Mouse (Mus musculus): Measurements from ENCODE around the gene Rit1.
"Not testable (repeated sequence)": the region's sequence is repeated elsewhere in the genome, so short reads cannot be mapped to it uniquely, and the experiment has no call there.

Gene Rit1

DNA sequence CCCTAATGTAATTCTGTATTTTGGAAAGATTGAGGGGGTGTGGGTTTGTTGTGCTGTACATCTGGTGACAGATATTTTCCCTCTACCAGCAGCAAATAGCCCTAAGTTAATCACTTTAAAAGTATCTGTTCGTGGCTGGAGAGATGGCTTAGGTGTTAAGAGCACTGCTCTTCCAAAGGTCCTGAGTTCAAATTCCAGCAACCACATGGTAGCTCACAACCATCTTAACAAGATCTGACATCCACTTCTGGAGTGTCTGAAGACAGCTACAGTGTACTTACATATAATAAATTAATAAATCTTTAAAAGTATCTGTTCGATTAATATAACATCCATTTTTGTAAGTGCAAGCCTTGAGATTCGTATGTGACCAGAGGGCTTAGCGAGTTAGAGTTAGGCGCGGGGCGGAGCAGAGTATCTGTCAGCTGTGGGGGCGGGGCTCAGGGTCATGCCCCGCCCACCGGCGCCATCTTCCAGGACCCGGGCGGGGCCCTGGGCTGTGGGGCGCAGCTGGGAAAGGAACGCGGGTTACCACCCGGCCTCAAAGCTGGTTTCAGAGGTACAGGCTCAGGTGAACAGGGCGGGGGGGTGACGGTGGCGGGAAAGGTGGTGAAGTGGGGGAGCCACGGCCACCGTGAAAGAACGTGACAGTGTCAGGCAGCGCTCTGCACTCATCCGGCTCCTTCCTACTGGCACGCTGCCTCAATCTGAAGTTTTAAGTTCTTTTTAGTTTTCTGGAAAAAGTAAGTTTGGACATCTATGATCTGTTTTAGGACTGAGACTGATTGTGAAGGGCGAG is at the start of gene Rit1:
TSS of gene Rit1 (plus strand) at position 440 of the 799 bp plus-strand sequence.
- DNase-seq: peak; percentile 89 to 90

DNA sequence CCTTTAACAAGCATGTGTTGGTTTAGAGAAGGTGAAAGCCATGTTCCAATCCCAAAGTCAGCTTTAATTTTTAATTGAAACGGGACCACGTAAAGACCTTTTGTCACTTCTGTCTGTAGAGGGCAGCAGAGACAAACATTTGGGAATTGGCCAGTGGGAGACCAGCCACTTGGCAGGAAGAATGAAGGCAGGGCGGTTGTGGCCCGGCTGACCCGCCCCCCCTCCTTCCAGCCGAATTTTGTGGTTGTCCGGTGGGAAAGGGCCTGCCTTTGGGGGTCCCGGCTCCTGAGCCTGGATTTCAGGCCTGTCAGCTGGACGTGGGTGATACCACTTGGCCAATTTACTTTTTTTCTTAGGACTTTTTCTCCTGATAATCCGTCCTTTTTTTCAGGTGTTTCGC is 39.2 kb upstream of the Rit1 start:
- peak; percentile 73 to 81 for DNase-seq

DNA sequence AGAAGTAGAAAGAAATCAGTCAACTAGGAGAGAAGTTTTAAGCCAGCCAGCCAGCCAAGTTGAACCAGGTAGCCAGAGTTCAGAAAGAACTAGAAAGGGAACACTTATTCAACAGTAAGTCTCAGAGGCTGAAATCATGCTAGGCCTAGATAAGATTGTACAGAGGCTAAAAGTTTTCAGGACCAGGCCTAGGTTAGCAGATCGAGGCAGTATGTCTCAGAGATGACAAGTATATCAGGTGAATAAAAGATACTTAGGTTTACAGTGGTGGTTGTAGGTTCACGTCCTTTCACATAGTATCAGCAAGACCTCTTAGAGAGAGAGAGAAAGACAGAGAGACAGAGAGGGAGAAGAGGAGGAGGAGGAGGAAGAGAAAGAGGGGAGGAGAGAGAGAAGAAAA is 32.8 kb upstream of the Rit1 start:
- DNase-seq: no peak

DNA sequence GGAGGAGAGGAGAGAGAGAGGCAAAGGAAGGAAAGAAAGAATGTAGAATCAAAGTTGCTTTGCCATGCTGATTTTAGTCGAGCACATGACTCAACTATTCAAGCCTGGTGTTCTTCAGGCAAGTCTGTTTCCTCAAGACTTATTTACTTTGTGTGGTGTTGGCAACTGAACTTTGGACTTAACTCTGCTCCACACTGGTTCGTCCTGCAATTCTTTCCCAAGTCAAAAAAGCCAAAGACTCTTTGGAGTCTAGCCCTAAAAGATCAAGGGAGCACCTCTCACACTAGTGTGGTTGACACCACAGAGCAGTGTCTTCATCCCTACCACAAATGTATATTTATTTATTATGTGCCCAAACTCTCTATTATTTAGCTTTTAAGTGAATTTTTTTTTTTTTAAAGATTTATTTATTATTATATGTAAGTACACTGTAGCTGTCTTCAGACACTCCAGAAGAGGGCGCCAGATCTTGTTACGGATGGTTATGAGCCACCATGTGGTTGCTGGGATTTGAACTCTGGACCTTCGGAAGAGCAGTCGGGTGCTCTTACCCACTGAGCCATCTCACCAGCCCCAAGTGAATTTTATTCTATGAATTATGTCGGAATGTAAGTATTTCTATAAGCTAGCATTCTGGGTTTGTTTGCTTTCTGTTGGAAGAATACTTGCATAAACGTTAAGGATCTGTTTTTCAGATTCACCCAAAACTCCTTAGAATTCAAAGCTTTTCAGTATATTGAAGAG is 32.2 kb upstream of the Rit1 start:
- DNase-seq: no peak

DNA sequence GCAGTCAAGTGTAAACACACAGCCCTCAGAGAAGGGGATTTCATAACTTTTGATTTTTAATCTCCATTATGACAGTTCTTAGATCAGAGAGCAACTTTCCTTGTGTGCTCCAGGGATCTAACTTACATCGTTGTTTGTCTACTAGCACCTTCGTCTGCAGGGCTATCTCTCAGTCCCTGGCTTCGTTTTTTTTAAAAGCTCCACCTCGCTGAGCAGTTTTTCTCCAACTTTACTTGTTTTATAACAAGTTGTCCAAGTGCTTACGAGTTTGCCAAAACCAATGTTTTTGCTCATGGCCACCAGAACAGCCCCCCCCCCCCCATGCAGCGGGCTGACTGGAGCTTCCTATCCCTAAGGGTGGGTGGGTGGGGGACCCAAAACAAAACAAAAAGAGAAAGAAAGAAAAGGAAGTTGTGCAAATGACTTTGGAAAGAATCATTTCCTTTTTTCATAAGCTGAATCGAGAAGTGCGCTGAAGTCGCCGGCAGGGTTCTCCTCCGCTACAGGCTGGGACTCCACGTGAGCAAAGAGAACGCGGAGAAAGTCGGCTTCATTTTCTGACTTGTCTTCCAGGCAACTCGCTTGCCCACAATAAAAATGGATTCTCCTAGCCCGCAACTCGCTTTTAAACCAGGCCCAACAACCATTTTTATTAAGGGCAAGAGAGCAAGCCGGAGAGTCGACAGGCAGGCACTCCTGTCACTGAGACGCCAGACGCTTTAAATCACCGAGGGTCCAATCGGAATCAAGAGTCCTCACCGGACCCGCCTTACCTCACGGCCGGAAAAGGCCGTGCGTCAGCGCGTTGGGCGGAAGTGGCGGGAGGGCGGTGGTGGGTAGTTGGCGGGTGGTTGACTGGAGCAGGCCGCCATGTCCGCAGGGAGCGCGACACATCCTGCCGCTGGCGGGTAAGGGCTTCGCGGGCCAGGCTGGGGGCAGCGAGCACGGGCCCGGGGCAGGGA is 31.4 kb upstream of the Rit1 start, which contains the start of gene Khdc4:
TSS of gene Khdc4 (plus strand) at position 824 of the 962 bp plus-strand sequence.
- peak; percentile 97 to 99 for DNase-seq

DNA sequence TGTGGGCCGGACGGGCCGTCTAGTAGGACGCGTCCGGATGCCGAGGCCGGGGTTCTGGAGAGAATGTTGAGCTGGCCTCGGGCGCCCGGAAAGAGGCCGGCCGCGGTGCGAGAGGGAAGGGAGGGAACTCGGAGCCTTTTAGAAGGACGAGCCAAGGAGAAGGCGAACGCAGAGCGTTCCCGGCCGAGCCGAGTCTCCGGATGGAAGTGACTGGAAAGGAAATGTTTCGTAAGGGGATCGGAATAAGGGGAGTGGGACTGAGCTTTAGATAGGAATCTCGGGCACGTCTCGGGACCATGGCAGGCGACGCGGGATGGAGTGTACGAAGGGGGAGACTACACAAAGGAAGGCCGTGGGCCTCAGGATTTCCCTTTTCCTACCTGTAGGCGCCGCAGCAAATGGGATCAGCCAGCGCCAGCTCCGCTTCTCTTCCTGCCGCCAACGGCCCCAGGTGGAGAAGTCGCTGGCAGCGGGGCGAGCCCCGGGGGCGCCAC is 30.6 kb upstream of the Rit1 start:
- DNase-seq: peak in 1 of 2 experiments; percentile 65

DNA sequence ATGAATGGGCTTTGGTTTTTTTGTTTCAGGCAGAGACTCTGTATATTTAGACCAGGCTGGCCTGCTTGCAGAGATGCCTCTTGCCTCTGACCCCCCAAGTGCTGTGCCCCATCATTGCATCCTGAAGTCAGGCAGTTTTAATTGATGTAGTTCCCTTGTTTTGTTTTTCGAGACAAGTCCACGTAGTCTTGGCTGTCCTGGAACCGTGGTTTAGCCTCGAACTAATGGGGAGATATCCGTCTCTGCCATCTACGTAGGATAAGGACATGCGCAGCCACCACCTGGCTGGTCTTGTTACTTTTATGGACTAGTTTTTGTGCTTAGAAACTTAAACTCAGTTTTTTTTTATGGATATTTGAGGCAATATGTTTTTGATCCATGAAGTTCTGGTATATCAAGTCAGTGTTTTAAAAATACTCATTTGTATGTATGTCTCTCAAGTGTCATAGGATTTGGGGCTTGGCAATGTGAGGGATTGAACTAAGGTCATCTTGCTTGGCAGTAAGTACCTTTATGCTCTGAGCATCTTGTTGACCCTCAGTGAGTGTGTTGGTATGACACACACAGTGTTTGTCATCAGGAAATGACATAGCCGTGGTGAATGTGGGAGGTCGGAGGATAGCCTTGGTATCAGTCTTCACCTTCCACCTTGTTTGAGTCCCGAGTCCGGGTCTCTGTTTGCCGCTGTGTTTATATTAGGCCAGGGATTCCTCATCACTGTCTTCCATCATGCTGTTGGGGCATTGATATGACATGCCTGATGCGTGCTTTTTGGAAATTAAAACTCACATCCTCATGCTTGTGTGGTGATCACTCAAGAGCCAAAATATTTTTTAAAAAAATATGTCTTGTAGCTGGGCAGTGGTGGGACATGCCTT is 29.7 kb upstream of the Rit1 start:
- no peak for DNase-seq

DNA sequence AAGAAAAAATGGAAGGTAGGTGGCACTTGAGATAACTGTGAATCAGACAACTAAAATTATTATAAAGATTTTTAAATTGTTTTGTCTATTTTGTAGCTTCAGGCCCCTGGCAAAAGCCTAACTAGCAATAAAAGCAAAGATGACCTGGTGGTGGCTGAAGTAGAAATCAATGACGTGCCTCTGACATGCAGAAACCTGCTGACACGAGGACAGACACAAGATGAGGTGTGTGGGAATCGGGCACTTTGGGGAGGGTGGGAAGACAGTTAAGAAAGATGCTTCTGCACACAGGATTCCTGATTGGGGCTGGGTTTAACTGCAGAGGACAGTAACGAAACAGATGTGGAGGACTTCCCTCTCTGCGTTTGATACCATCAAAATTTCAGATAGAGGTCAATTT is 27.6 kb upstream of the Rit1 start:
- DNase-seq: no peak

DNA sequence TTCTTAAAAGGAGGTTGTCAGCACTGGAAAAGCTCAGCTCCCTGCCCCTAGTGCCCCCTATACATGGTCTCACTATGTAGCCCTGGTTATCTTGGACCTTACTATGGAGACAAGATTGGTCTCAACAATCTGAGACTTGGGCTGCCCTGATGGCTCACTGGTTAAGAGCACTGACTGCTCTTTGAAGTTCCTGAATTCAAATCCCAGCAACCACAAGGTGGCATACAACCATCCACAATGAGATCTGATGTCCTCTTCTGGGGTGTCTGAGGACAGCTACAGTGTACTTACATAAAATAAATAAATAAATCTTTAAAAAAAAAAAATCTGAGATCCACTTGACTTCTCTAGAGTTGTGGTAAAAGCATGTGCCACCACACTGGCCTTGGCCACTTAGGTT is 21.1 kb upstream of the Rit1 start:
- DNase-seq: no peak

DNA sequence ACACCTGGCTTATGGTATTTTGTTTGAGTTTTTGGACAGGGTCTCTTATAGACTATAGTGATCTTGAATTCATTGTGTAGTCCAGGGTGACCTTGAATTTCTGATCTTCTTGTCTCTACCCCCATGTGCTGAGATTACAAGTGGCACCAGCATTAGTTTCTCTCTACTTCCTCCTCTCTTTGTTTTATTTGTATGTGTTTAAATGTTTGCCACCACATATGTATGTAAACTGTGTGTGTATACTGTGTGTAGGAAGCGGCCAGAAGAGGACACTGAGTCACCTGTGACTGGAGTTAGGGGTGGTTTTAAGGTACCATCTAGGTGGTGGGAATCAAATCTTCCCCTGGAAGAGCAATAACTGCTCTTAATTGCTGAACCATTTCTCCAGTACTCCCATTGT is 18.6 kb upstream of the Rit1 start:
- no peak for DNase-seq

DNA sequence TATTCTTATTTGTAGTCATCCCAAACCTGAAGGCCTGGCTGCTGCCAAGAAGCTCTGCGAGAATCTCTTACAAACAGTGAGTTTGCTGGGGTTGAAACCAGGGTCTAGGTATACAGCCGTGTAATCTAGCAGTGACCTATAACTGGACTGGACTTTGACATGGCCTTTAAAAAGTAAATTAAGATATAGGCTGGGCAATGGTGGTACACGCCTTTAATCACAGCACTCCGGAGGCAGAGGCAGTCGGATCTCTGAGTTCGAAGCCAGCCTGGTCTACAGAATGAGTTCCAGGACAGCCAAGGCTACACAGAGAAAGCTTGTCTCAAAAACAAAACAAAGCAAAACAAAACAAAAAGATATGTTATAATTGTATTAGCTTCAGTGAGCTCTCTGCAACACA is 17.8 kb upstream of the Rit1 start:
- DNase-seq: no peak

DNA sequence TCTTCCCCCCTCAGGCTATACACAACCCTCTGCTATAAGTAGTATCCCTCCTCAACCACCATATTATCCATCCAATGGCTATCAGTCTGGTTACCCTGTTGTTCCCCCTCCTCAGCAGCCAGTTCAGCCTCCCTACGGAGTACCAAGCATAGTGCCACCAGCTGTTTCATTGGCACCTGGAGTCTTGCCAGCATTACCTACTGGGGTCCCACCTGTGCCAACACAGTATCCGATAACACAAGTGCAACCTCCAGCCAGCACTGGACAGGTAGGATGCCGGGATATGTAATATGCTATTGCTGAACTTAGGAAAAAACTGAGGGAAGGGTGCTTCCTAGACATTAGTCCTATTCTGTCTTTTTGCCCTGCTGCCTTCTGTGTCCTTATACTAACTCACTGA is 16.4 kb upstream of the Rit1 start:
- DNase-seq: no peak

DNA sequence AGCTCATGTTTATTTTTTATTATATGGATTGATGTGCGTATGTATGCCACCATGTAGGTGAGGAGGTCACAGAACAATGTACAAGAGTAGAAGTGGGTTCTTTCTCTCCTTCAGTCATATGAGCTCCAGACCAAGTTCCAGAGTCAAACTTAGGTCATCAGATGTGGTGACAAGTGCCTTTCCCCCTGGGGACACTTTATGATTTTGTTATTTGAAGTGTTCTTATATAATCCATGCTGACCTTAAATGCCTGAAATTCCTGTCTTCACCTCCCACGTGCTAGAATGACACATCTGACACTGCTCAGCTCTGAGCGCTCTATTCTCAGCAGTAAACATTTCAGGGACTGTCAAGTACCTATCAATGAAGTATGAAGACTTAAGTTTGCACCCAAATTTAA is 15.4 kb upstream of the Rit1 start:
- DNase-seq: no peak

DNA sequence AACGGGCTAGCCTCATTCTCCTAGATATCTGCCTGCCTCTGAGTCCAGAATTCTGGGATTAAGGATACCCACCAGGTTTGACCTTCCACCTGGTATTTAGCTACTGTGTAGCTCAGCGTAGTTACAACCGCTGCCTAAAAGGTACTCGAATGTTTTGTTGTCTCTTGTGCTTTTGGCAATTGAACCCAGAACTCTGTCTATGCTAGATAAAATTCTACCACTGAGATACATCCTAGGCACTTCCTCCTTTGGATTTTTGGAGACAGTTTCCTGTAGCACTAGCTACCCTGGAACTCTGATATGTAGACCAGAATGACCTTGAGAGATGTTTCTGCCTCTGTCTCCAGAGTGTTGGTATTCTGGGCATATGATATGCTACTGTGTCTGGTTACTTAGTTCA is 2.9 kb upstream of the Rit1 start:
- DNase-seq: no peak

DNA sequence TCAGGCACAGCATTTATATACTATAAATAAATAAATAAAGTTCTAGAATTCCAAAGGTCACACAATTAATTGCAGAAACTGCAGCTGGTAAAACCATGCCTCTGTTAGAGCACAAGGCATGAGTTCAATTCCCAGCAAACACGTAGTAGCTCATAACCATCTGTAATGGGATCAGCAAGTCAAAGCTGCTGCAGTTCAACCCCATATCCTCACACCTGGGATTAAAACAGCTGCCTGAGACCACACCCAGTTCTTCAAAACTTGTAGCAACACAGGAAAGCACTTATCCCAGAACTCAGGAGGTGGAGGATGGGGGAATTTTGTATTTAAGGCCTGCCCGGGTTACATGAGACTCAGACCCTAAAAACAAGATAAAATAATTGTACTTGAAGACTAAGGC is 1.9 kb upstream of the Rit1 start:
- no peak for DNase-seq

DNA sequence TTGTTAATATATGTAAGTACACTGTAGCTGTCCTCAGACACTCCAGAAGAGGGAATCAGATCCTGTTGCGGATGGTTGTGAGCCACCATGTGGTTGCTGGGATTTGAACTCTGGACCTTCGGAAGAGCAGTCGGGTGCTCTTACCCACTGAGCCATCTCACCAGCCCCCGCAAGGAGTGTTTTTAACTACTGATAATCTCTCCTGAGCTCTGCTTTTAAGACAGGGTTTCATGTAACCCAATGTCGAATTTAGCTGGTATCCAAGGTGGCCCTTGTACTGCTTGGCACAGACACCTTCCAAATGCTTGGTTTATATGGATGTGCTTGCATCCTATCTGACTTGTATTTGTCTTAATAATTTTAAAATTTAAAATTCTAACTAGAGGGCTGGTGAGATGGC is 922 bp upstream of the Rit1 start:
- DNase-seq: not testable (repeated sequence)

DNA sequence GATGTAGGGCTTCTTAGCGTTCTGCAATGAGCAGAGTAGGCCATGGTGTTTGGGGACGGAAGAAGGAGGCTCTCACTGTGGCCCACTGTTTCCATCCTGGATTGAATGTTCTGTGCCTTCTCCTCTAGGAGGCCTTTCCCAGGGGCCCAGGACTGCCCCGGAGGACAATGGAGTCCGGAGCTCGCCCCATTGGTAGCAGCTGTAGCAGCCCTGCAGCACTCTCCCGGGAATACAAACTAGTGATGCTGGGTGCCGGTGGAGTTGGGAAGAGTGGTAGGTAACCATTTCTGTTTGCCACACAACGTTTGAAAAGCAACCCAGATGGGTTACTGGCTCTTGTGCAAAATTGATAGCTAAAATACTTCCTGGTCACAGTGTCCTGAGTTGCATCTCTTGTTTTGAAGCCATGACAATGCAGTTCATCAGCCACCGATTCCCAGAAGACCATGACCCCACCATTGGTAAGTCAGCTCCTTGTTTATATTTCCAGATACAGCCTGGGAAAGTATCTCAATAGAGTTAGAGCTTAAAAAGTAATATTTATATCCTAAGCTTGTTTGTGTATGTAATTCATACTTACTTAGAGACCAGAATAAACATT is 660 bp downstream of the Rit1 start:
- DNase-seq: peak; percentile 42 to 48

DNA sequence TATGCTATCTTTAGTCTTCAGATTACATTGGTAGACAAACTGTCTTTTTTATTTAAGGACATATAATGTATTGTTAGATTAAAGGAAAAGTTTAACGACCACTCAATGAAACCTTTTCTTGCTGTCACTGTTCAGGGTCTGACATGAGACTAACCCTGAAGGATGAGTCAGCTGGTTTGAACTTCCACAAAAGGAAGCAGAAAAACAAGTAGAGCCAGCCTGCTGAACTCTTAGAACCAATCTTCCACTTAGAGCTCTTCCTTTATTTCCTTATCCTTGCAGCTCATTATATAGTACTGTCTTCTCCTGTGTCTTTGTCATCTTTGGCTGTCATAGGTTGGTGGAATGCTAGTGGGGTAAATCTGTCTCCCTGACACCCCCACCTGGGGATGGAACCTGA is 1.2 kb downstream of the Rit1 start:
- no peak for DNase-seq

DNA sequence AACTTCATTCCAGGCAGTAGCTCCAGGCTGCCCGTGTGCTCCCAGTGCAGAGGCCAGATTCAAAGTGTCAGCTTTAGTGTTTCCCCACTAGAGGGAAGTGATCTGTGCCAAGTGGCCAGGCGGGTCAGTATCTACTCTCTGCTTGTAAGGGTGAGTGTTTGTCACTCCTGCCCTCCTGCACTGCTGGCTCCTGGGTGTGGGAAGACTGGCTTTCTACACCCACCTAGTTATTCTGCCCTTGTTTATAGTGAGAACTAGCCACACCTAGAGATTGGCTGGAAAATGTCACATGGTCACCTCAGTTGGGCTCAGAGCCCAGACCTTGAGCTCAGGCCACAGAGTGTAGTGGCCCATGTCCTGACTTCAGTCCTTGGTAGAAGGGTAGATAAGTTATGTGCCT is 2.5 kb downstream of the Rit1 start:
- DNase-seq: peak; percentile 55 to 69

DNA sequence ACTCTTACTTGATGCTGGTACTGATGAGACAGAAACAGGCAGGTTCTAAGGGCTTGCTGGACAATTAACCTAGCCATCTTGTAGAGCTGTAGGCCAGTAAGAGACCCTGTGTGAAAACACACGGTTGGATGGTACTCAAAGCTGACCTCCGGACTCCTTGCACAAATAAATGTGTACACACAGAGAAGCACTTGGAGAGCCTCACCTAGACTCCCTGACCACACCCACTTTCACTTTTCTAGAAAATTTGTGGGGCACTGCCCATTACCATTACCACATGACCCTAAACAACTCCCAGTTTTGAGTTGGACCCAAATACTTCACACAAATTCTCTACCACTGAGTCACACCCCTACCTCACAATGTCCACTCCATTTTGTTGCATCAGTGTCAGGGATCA is 19.9 kb downstream of the Rit1 start:
- DNase-seq: no peak

DNA sequence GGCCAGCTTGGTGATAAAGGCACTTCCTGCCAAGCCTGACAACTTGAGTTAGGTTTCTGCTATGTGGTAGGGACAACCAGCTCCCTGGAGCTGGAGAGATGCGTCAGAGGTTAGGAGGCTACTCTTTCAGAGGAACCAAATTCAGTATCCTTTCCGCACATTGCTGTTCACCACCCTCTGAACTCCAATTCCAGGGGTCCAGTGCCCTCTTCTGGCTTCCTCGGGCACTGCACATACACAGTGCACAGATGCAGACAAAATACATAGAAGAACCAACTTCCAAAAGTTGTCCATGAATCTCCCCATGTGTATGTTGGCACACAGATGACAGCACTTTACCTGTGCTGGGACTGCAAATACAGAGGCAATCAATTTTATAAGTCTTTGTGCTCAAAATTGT is 22.0 kb downstream of the Rit1 start:
- peak; percentile 61 to 79 for DNase-seq

DNA sequence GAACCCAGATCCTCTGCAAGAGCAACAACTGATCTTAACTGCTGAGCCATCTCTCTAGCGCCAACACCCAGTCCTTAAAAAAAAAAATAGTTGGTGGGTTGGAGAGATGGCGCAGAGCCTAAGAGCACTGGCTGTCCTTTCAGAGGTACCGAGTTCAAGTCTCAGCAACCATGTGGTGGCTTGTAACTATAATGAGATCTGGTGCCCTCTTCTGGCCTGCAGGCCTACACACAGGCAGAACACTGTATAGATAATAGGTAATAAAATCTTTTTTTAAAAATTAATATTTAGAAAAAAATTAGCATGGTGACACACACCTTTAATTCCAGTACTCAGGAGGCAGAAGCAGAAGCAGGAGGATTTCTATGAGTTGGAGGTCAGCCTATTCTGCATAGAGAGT is 23.5 kb downstream of the Rit1 start:
- DNase-seq: no peak

Measured in lung, postnatal 4 days (tissue).